Mouse (Mus musculus): ENCODE measurements around the gene Kif1c. TPM values are rescaled to one million over a fixed set of nuclear protein-coding genes. Genes with fewer than 3 reads are reported as not detected.

Kif1c gene
- polyA plus RNA-seq, 1 experiment: 13.7 TPM

- H3K4me3 ChIP-seq (replicated peaks; ENCODE audit: control insufficient read depth, low read depth, low read length): no peak overlapping the region
- 88% methylated on average over 8 of the region's 8 CpGs for WGBS
- no peak for TF ChIP-seq POLR2A (IDR thresholded peaks at IDR 0.05; ENCODE audit: borderline replicate concordance, control insufficient read depth, low read depth, low read length)
- no peak for TF ChIP-seq CTCF (IDR thresholded peaks at IDR 0.05; ENCODE audit: control insufficient read depth, insufficient read depth, low read length)
- peaks cover 4% of the 10 kb centered on the region for H3K4me1 ChIP-seq (ENCODE audit: control insufficient read depth, insufficient read depth, low read length)
- no peak overlapping the region for H3K27ac ChIP-seq (ENCODE audit: control insufficient read depth, insufficient read depth, low read depth, low read length, poor library complexity)
Measured at GRCm38 (mm10) chr11:70660571-70660970, 39.8 kb upstream of the Kif1c start.

GRCm38 (mm10) chr11:70663101-70663500 is 37.2 kb upstream of the Kif1c start:
- TF ChIP-seq CTCF (IDR thresholded peaks at IDR 0.05; ENCODE audit: control insufficient read depth, insufficient read depth, low read length): no peak
- no peak overlapping the region for H3K27ac ChIP-seq (ENCODE audit: control insufficient read depth, insufficient read depth, low read depth, low read length, poor library complexity)
- WGBS: 87% methylated on average over 8 of the region's 8 CpGs
- no peak overlapping the region for H3K4me3 ChIP-seq (replicated peaks; ENCODE audit: control insufficient read depth, low read depth, low read length)
- H3K4me1 ChIP-seq (ENCODE audit: control insufficient read depth, insufficient read depth, low read length): no peaks in the 10 kb centered on the region; the same call in 1 of the 2 replicates

- Histone ChIP-seq H3K4me1 (ENCODE audit: control insufficient read depth, insufficient read depth, low read length) (no peaks in the 10 kb centered on the region; the same call in 1 of the 2 replicates), H3K4me3 (replicated peaks; ENCODE audit: control insufficient read depth, low read depth, low read length) (no peak overlapping the region), H3K27ac (ENCODE audit: control insufficient read depth, insufficient read depth, low read depth, low read length, poor library complexity) (no peak overlapping the region)
- WGBS: 87% methylated on average over 6 of the region's 6 CpGs
- no peak for TF ChIP-seq CTCF (IDR thresholded peaks at IDR 0.05; ENCODE audit: control insufficient read depth, insufficient read depth, low read length)
- no peak for TF ChIP-seq POLR2A (IDR thresholded peaks at IDR 0.05; ENCODE audit: borderline replicate concordance, control insufficient read depth, low read depth, low read length)
Measured at GRCm38 (mm10) chr11:70663957-70664356, 36.4 kb upstream of the Kif1c start.

GRCm38 (mm10) chr11:70664741-70665140 is 35.6 kb upstream of the Kif1c start:
- WGBS: 93% methylated on average over 9 of the region's 9 CpGs
- Histone ChIP-seq H3K4me1 (ENCODE audit: control insufficient read depth, insufficient read depth, low read length) (no peaks in the 10 kb centered on the region; the same call in 1 of the 2 replicates), H3K27ac (ENCODE audit: control insufficient read depth, insufficient read depth, low read depth, low read length, poor library complexity) (no peak overlapping the region), H3K4me3 (replicated peaks; ENCODE audit: control insufficient read depth, low read depth, low read length) (no peak overlapping the region)
- TF ChIP-seq POLR2A (IDR thresholded peaks at IDR 0.05; ENCODE audit: borderline replicate concordance, control insufficient read depth, low read depth, low read length): no peak
- peak; percentile 41; the same call in 1 of the 2 replicates for TF ChIP-seq CTCF (IDR thresholded peaks at IDR 0.05; ENCODE audit: control insufficient read depth, insufficient read depth, low read length)

GRCm38 (mm10) chr11:70666687-70667086 is 33.7 kb upstream of the Kif1c start:
- no peaks in the 10 kb centered on the region; the same call in 1 of the 2 replicates for H3K4me1 ChIP-seq (ENCODE audit: control insufficient read depth, insufficient read depth, low read length)
- H3K27ac ChIP-seq (ENCODE audit: control insufficient read depth, insufficient read depth, low read depth, low read length, poor library complexity): no peak overlapping the region
- WGBS: 95% methylated on average over 8 of the region's 8 CpGs
- no peak overlapping the region for H3K4me3 ChIP-seq (replicated peaks; ENCODE audit: control insufficient read depth, low read depth, low read length)
- no peak for TF ChIP-seq POLR2A (IDR thresholded peaks at IDR 0.05; ENCODE audit: borderline replicate concordance, control insufficient read depth, low read depth, low read length)
- TF ChIP-seq CTCF (IDR thresholded peaks at IDR 0.05; ENCODE audit: control insufficient read depth, insufficient read depth, low read length): no peak

GRCm38 (mm10) chr11:70667271-70668150 is 32.8 kb upstream of the Kif1c start:
- Histone ChIP-seq H3K4me1 (ENCODE audit: control insufficient read depth, insufficient read depth, low read length) (no peaks in the 10 kb centered on the region; the same call in 1 of the 2 replicates), H3K27ac (ENCODE audit: control insufficient read depth, insufficient read depth, low read depth, low read length, poor library complexity) (peak overlapping the region; percentile 30; the same call in 1 of the 2 replicates), H3K4me3 (replicated peaks; ENCODE audit: control insufficient read depth, low read depth, low read length) (no peak overlapping the region)
- WGBS: 54% methylated on average over 14 of the region's 14 CpGs
- no peak for TF ChIP-seq POLR2A (IDR thresholded peaks at IDR 0.05; ENCODE audit: borderline replicate concordance, control insufficient read depth, low read depth, low read length)
- no peak for TF ChIP-seq CTCF (IDR thresholded peaks at IDR 0.05; ENCODE audit: control insufficient read depth, insufficient read depth, low read length)

- under 1% methylated on average over 15 of the region's 15 CpGs for WGBS
- peak overlapping the region; percentile 68 for H3K27ac ChIP-seq (ENCODE audit: control insufficient read depth, insufficient read depth, low read depth, low read length, poor library complexity)
- TF ChIP-seq CTCF (IDR thresholded peaks at IDR 0.05; ENCODE audit: control insufficient read depth, insufficient read depth, low read length) (no peak), POLR2A (IDR thresholded peaks at IDR 0.05; ENCODE audit: borderline replicate concordance, control insufficient read depth, low read depth, low read length) (no peak)
- H3K4me3 ChIP-seq (replicated peaks; ENCODE audit: control insufficient read depth, low read depth, low read length): peak overlapping the region; percentile 84
- no peaks in the 10 kb centered on the region; the same call in 1 of the 2 replicates for H3K4me1 ChIP-seq (ENCODE audit: control insufficient read depth, insufficient read depth, low read length)
Measured at GRCm38 (mm10) chr11:70668335-70668770, 32.0 kb upstream of the Kif1c start.

- TF ChIP-seq CTCF (IDR thresholded peaks at IDR 0.05; ENCODE audit: control insufficient read depth, insufficient read depth, low read length) (peak; percentile 21; the same call in 1 of the 2 replicates), POLR2A (IDR thresholded peaks at IDR 0.05; ENCODE audit: borderline replicate concordance, control insufficient read depth, low read depth, low read length) (peak; percentile 78; the same call in 1 of the 2 replicates)
- peak within 1 kb of the TSS; percentile 84 for H3K4me3 ChIP-seq (replicated peaks; ENCODE audit: control insufficient read depth, low read depth, low read length)
- H3K27ac ChIP-seq (ENCODE audit: control insufficient read depth, insufficient read depth, low read depth, low read length, poor library complexity): peak within 1 kb of the TSS; percentile 95
- WGBS: under 1% methylated on average over 44 of the region's 44 CpGs
- no peaks in the 10 kb centered on the region; the same call in 1 of the 2 replicates for H3K4me1 ChIP-seq (ENCODE audit: control insufficient read depth, insufficient read depth, low read length)
Measured at GRCm38 (mm10) chr11:70668771-70669505, 31.4 kb upstream of the Kif1c start, which contains the start of gene Spag7. Gene Spag7 (minus strand): TSS chr11:70669416.
